17 mouse cellular contexts compared by ENCODE assay signal in the genomic region with DNA sequence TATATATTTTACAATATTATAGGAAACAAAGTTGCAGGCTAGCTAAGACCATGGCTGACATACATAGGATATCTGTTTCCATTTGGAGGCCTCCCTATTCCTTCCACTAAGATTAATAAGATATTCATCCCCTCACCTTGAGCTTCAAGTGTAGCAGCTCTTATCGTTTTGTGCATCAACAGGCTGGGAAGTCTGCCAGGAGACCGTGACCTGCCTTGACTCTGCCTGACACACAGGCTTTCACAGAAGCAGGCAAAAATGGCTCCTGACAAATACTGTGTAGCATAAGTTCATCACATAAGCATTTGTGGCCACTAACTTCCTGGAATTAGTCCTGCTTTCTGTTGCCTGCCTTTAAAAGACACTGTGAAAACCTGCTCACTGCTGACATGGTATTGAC. TPM values are rescaled to one million over a fixed set of nuclear protein-coding genes. Genes with fewer than 3 reads are reported as not detected.
DNase-seq lines count a peak whose midpoint lies in the region; ATAC-seq and TF ChIP-seq lines count a peak whose summit lies in the region.
"Had no signal": no experiment of that assay in that cellular context is flagged by ENCODE, and none has a peak within 500 bp of the region (broad histone marks: within the 10 kb centered on the region; RNA-seq: fewer than 3 reads in every experiment).

No protein-coding gene starts in this region.

- no peak overlapping the region for H3K4me2 ChIP-seq in liver, postnatal 0 days (ENCODE audit: low read depth, low read length)
- no peak overlapping the region for H3K4me2 ChIP-seq in liver, embryonic 12.5 days
- H3K4me2 ChIP-seq: liver, embryonic 11.5 days; midbrain, embryonic 12.5 days; neural tube, embryonic 13.5 days had no signal

- TF ChIP-seq EP300 in liver, postnatal 0 days (IDR thresholded peaks at IDR 0.05; ENCODE audit: low read depth) = no peak

- DNase-seq in liver, postnatal 0 days = peak; percentile 26
- DNase-seq in 416B (ENCODE audit: low read depth) = peak; percentile 5
- DNase-seq in adrenal gland, adult 18-20 months (ENCODE audit: low spot score in 2 of 2) = peak; percentile 36 to 68
- peak; percentile 17 for DNase-seq in kidney, postnatal 14 days
- no peak for DNase-seq in cerebellum, postnatal 14 days
- no peak for DNase-seq in urinary bladder, adult 2 months (ENCODE audit: low spot score)
- DNase-seq: cerebellum, adult 8-10 months; heart, adult 11 months; right cerebral cortex, postnatal 25 days; thymus, postnatal 36 days had no signal

- no peak overlapping the region for H3K4me3 ChIP-seq in liver, postnatal 0 days (ENCODE audit: low read depth, low read length)
- no peak overlapping the region for H3K4me3 ChIP-seq in liver, embryonic 12.5 days
- H3K4me3 ChIP-seq: midbrain, embryonic 12.5 days; neural tube, embryonic 13.5 days had no signal

- no peaks in the 10 kb centered on the region; the same call in 1 of the 2 replicates for H3K4me1 ChIP-seq in liver, postnatal 0 days (ENCODE audit: insufficient read depth)
- H3K4me1 ChIP-seq in liver, embryonic 12.5 days = no peaks in the 10 kb centered on the region
- H3K4me1 ChIP-seq: midbrain, embryonic 12.5 days; neural tube, embryonic 13.5 days had no signal

- no peaks in the 10 kb centered on the region for H3K27me3 ChIP-seq in liver, postnatal 0 days (ENCODE audit: insufficient read depth, low read length)
- no peaks in the 10 kb centered on the region; the same call in 1 of the 2 replicates for H3K27me3 ChIP-seq in liver, embryonic 12.5 days (replicated peaks)
- H3K27me3 ChIP-seq: midbrain, embryonic 12.5 days; neural tube, embryonic 13.5 days had no signal

- no peak overlapping the region for H3K27ac ChIP-seq in liver, postnatal 0 days (ENCODE audit: low read depth)
- H3K27ac ChIP-seq in liver, embryonic 12.5 days = no peak overlapping the region
- H3K27ac ChIP-seq: hindbrain, postnatal 0 days; macrophage; midbrain, embryonic 12.5 days; neural tube, embryonic 13.5 days; stomach, postnatal 0 days had no signal

- no peak for ATAC-seq in liver, postnatal 0 days
- ATAC-seq in liver, embryonic 12.5 days = no peak
- ATAC-seq: hindbrain, postnatal 0 days had no signal

- no peaks in the 10 kb centered on the region for H3K36me3 ChIP-seq in liver, postnatal 0 days (replicated peaks; ENCODE audit: insufficient read depth, low read length)
- H3K36me3 ChIP-seq in liver, embryonic 12.5 days = no peaks in the 10 kb centered on the region
- H3K36me3 ChIP-seq: midbrain, embryonic 12.5 days; neural tube, embryonic 13.5 days had no signal

- 61% methylated on average over 2 of the region's 2 CpGs for WGBS in liver, postnatal 0 days (ENCODE audit: insufficient replicate concordance)
- 61% methylated on average over 2 of the region's 2 CpGs for WGBS in liver, embryonic 12.5 days (ENCODE audit: insufficient replicate concordance)

- no peak overlapping the region for H3K9ac ChIP-seq in liver, postnatal 0 days (replicated peaks)
- no peak overlapping the region for H3K9ac ChIP-seq in liver, embryonic 12.5 days
- H3K9ac ChIP-seq: midbrain, embryonic 12.5 days; neural tube, embryonic 13.5 days had no signal

- H3K9me3 ChIP-seq in liver, postnatal 0 days (ENCODE audit: low read length) = no peaks in the 10 kb centered on the region
- no peaks in the 10 kb centered on the region for H3K9me3 ChIP-seq in liver, embryonic 12.5 days (replicated peaks)
- H3K9me3 ChIP-seq: midbrain, embryonic 12.5 days; neural tube, embryonic 13.5 days had no signal

- TF ChIP-seq CTCF in liver, postnatal 0 days (IDR thresholded peaks at IDR 0.05; ENCODE audit: low read depth) = no peak

RNA-seq across cellular contexts. Expression of a gene that starts 27.1 kb away (rescaled TPM):
- 2.0 and 2.4 TPM in 2 replicates for polyA plus RNA-seq in liver, postnatal 0 days (2015; fragmentation: Nextera tagmentation; extraction: Ambion mirVana)
- 5.2 and 6.0 TPM in 2 replicates for polyA plus RNA-seq in liver, embryonic 12.5 days (2016; fragmentation: Nextera tagmentation; extraction: Ambion mirVana)
- total RNA-seq in adrenal gland, adult 18-20 months (2021) = 10 to 100 TPM; 36.8 to 44.7 TPM
- 9.6 and 13.0 TPM in 2 replicates for polyA plus RNA-seq in urinary bladder, adult 2 months (2012; rRNA removed)

RNA-seq across cellular contexts. Expression of a gene that starts 41.1 kb away (rescaled TPM):
- polyA plus RNA-seq in liver, postnatal 0 days (2015; fragmentation: Nextera tagmentation; extraction: Ambion mirVana) = 61.1 and 62.6 TPM in 2 replicates
- polyA plus RNA-seq in liver, embryonic 12.5 days (2016; fragmentation: Nextera tagmentation; extraction: Ambion mirVana) = 31.9 and 32.3 TPM in 2 replicates
- 10 to 100 TPM; 67.1 to 77.5 TPM for total RNA-seq in adrenal gland, adult 18-20 months (2021)
- polyA plus RNA-seq in urinary bladder, adult 2 months (2012; rRNA removed) = 12.5 and 24.3 TPM in 2 replicates

Comparison
In these comparisons a context has a peak if more than half of its experiments do, and no peak if none do; other contexts are left out.
1. DNase-seq: peak in liver, postnatal 0 days (single experiment), 416B (single experiment), adrenal gland, adult 18-20 months (2 of 2) and kidney, postnatal 14 days (single experiment); none in cerebellum, postnatal 14 days (0 of 2) and urinary bladder, adult 2 months (single experiment).